In the genomic region with DNA sequence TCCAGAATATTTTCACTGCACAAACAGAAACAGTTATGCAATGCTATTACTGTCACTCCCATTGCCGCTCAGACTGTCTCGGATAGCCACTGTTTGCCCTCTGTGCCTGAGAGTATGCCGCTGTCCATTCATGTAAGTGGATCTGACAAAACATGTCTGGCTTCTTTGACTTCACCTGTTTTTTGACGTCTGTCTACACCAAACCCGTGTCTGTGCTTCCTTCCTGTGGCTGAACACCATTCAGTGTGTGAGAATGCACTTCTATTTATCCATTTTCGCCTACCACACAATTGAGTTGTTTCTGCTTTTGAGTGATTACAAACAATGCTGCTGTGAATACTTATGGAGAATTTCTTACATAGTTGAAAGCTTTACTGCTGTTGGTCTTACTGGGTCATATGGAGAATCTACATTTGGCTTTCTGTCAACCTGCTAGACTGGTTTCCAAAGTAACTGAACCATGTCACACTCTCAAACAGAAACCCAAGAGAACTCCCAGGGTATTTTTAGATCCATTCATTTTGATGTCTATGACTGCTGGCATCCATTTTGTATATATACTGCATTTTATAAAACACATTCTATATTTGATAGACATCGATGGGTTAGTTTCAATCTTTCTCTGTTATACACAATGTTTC, we compare ENCODE assay signal across 27 mouse cellular contexts. TPM values are rescaled to one million over a fixed set of nuclear protein-coding genes. Genes with fewer than 3 reads are reported as not detected.
DNase-seq lines count a peak whose midpoint lies in the region; ATAC-seq and TF ChIP-seq lines count a peak whose summit lies in the region.
"Had no signal": no experiment of that assay in that cellular context is flagged by ENCODE, and none has a peak within 500 bp of the region (broad histone marks: within the 10 kb centered on the region; RNA-seq: fewer than 3 reads in every experiment).

No protein-coding gene starts in this region.

- ATAC-seq in liver, postnatal 0 days: 0 out of 2 replicates have a peak, but pooled peaks have one; percentile 38
- ATAC-seq in liver, embryonic 11.5 days (replicated peaks; ENCODE audit: low FRiP score): no peak
- ATAC-seq: hindbrain, postnatal 0 days had no signal

- H3K4me1 ChIP-seq in heart, embryonic 10.5 days: no peaks in the 10 kb centered on the region
- no peaks in the 10 kb centered on the region for H3K4me1 ChIP-seq in liver, postnatal 0 days (ENCODE audit: insufficient read depth)
- no peaks in the 10 kb centered on the region for H3K4me1 ChIP-seq in liver, embryonic 11.5 days (replicated peaks; ENCODE audit: control insufficient read depth, insufficient read depth, low read length)
- H3K4me1 ChIP-seq in CH12.LX (ENCODE audit: control insufficient read depth in 1 of 2, insufficient read depth in 2 of 2): peaks cover 3 to 8% of the 10 kb centered on the region in 2 experiments
- H3K4me1 ChIP-seq: embryonic facial prominence, embryonic 12.5 days; liver, embryonic 13.5 days; neural tube, embryonic 15.5 days had no signal

- H3K4me2 ChIP-seq in liver, postnatal 0 days (ENCODE audit: low read depth, low read length): no peak overlapping the region
- H3K4me2 ChIP-seq in liver, embryonic 11.5 days: no peak overlapping the region
- no peak overlapping the region for H3K4me2 ChIP-seq in CH12.LX (ENCODE audit: insufficient read depth, low read depth, poor library complexity, severe bottlenecking)
- H3K4me2 ChIP-seq: embryonic facial prominence, embryonic 12.5 days; forebrain, embryonic 12.5 days; heart, embryonic 11.5 days; liver, embryonic 13.5 days; midbrain, embryonic 12.5 days; neural tube, embryonic 15.5 days had no signal

- no peak for TF ChIP-seq EP300 in liver, postnatal 0 days (IDR thresholded peaks at IDR 0.05; ENCODE audit: low read depth)
- no peak for TF ChIP-seq EP300 in CH12.LX (IDR thresholded peaks at IDR 0.05; ENCODE audit: low read length)

- no peak for TF ChIP-seq RAD21 in CH12.LX (IDR thresholded peaks at IDR 0.05; ENCODE audit: low read depth, low read length)

- H3K27ac ChIP-seq in heart, embryonic 10.5 days: no peak overlapping the region
- no peak overlapping the region for H3K27ac ChIP-seq in liver, postnatal 0 days (ENCODE audit: low read depth)
- H3K27ac ChIP-seq in liver, embryonic 11.5 days (ENCODE audit: low read depth, low read length): no peak overlapping the region
- no peak overlapping the region for H3K27ac ChIP-seq in CH12.LX (ENCODE audit: insufficient read depth, low read depth)
- H3K27ac ChIP-seq: embryonic facial prominence, embryonic 12.5 days; forebrain, embryonic 12.5 days; hindbrain, postnatal 0 days; liver, embryonic 13.5 days; neural tube, embryonic 15.5 days had no signal

- no peak overlapping the region for H3K9ac ChIP-seq in liver, postnatal 0 days (replicated peaks)
- no peak overlapping the region for H3K9ac ChIP-seq in liver, embryonic 11.5 days (ENCODE audit: low read depth, low read length)
- H3K9ac ChIP-seq in CH12.LX (ENCODE audit: insufficient read depth, low read depth): no peak overlapping the region
- H3K9ac ChIP-seq: embryonic facial prominence, embryonic 12.5 days; forebrain, embryonic 12.5 days; liver, embryonic 13.5 days; midbrain, embryonic 12.5 days; neural tube, embryonic 15.5 days had no signal

- no peak for TF ChIP-seq POLR2A in CH12.LX (IDR thresholded peaks at IDR 0.05; ENCODE audit: low read depth, low read length)

- no peaks in the 10 kb centered on the region for H3K9me3 ChIP-seq in heart, embryonic 10.5 days
- no peaks in the 10 kb centered on the region for H3K9me3 ChIP-seq in liver, postnatal 0 days (ENCODE audit: low read length)
- no peaks in the 10 kb centered on the region for H3K9me3 ChIP-seq in liver, embryonic 11.5 days (ENCODE audit: control insufficient read depth, low read length)
- no peaks in the 10 kb centered on the region for H3K9me3 ChIP-seq in CH12.LX (replicated peaks; ENCODE audit: low read length)
- H3K9me3 ChIP-seq: embryonic facial prominence, embryonic 12.5 days; forebrain, embryonic 12.5 days; G1E; liver, embryonic 13.5 days; midbrain, embryonic 12.5 days; neural tube, embryonic 15.5 days had no signal

- no peak overlapping the region for H3K4me3 ChIP-seq in heart, embryonic 10.5 days
- H3K4me3 ChIP-seq in liver, postnatal 0 days (ENCODE audit: low read depth, low read length): no peak overlapping the region
- no peak overlapping the region for H3K4me3 ChIP-seq in liver, embryonic 11.5 days (ENCODE audit: low read depth, low read length)
- no peak overlapping the region for H3K4me3 ChIP-seq in CH12.LX (replicated peaks in 1 of 3; ENCODE audit: low read depth in 2 of 3, low read length in 2 of 3, poor library complexity in 1 of 3)
- H3K4me3 ChIP-seq: embryonic facial prominence, embryonic 12.5 days; erythroblast, embryonic 14.5 days; forebrain, embryonic 12.5 days; liver, embryonic 13.5 days; midbrain, embryonic 12.5 days; neural tube, embryonic 15.5 days had no signal

- peak; percentile 55 for DNase-seq in heart, embryonic 10.5 days (ENCODE audit: low spot score)
- DNase-seq in heart, adult 9 months (ENCODE audit: low spot score in 2 of 2): no peak
- no peak for DNase-seq in liver, postnatal 0 days
- no peak for DNase-seq in liver, embryonic 11.5 days (ENCODE audit: low spot score)
- peak; percentile 31 for DNase-seq in CH12.LX (ENCODE audit: extremely low read depth)
- DNase-seq in lung, postnatal 36 days: peak; percentile 29
- DNase-seq in urinary bladder, postnatal 14 days (ENCODE audit: low spot score): no peak
- DNase-seq in cerebellum, postnatal 25 days: no peak
- DNase-seq: adrenal gland, adult 8-10 months; cerebellum, adult 11-12 months; kidney, postnatal 25 days; layer of hippocampus, postnatal 36 days; liver, embryonic 13.5 days; thymus, postnatal 25 days had no signal

- H3K27me3 ChIP-seq in heart, embryonic 10.5 days (ENCODE audit: insufficient read depth, poor library complexity, severe bottlenecking): no peaks in the 10 kb centered on the region; the same call in 1 of the 2 replicates
- no peaks in the 10 kb centered on the region for H3K27me3 ChIP-seq in liver, postnatal 0 days (ENCODE audit: insufficient read depth, low read length)
- H3K27me3 ChIP-seq in liver, embryonic 11.5 days (replicated peaks; ENCODE audit: control insufficient read depth, insufficient read depth, low read length): no peaks in the 10 kb centered on the region
- H3K27me3 ChIP-seq in CH12.LX (replicated peaks): no peaks in the 10 kb centered on the region
- H3K27me3 ChIP-seq: embryonic facial prominence, embryonic 12.5 days; forebrain, embryonic 12.5 days; liver, embryonic 13.5 days; midbrain, embryonic 12.5 days; neural tube, embryonic 15.5 days had no signal

- no peaks in the 10 kb centered on the region for H3K36me3 ChIP-seq in heart, embryonic 10.5 days
- no peaks in the 10 kb centered on the region for H3K36me3 ChIP-seq in liver, postnatal 0 days (replicated peaks; ENCODE audit: insufficient read depth, low read length)
- H3K36me3 ChIP-seq in liver, embryonic 11.5 days (ENCODE audit: control insufficient read depth, insufficient read depth, low read length): no peaks in the 10 kb centered on the region
- H3K36me3 ChIP-seq in CH12.LX (replicated peaks in 1 of 2; ENCODE audit: control insufficient read depth in 1 of 2, insufficient read depth in 1 of 2, low read length in 1 of 2): no peaks in the 10 kb centered on the region
- H3K36me3 ChIP-seq: embryonic facial prominence, embryonic 12.5 days; forebrain, embryonic 12.5 days; G1E; liver, embryonic 13.5 days; midbrain, embryonic 12.5 days; neural tube, embryonic 15.5 days had no signal

- no peak for TF ChIP-seq CTCF in liver, postnatal 0 days (IDR thresholded peaks at IDR 0.05; ENCODE audit: low read depth)
- no peak for TF ChIP-seq CTCF in CH12.LX (conservative IDR thresholded peaks at IDR 0.05 in 1 of 2, IDR thresholded peaks at IDR 0.05 in 1 of 2; ENCODE audit: low read depth in 2 of 2, low read length in 2 of 2)

- in situ Hi-C loops in CH12.LX (cut with MboI; ENCODE audit: low pct_ligation_motif_present, low pct_unique_long_range_greater_than_20kb, low sequenced_read_pairs): no loop called here

- dilution Hi-C loops in CH12.LX (cut with MboI; ENCODE audit: extremely low pct_ligation_motif_present, extremely low pct_unique_long_range_greater_than_20kb, low sequenced_read_pairs): no loop called here

- no peaks in the 10 kb centered on the region for H3K79me2 ChIP-seq in CH12.LX (replicated peaks; ENCODE audit: control insufficient read depth, extremely low read depth, insufficient read depth, poor library complexity, severe bottlenecking)

- WGBS in heart, embryonic 10.5 days: 66% methylated on average over 7 of the region's 7 CpGs
- WGBS in liver, postnatal 0 days (ENCODE audit: insufficient replicate concordance): 58% methylated on average over 7 of the region's 7 CpGs
- 71% methylated on average over 7 of the region's 7 CpGs for WGBS in liver, embryonic 11.5 days

RNA-seq across cellular contexts. Expression of a gene that starts 24.9 kb away (rescaled TPM):
- 0.18 TPM in 1 of 2 replicates, not detected in the other for polyA plus RNA-seq in heart, embryonic 10.5 days (2016; fragmentation: Nextera tagmentation; extraction: Ambion mirVana)
- not detected in 2 replicates for polyA plus RNA-seq in liver, postnatal 0 days (2015; fragmentation: Nextera tagmentation; extraction: Ambion mirVana)
- polyA plus RNA-seq in liver, embryonic 11.5 days (2014; fragmentation: Nextera tagmentation; extraction: Ambion mirVana): not detected in 2 replicates
- total RNA-seq in CH12.LX (2012; rRNA removed): 0.08 and 0.17 TPM in 2 replicates
- not detected in 2 replicates for total RNA-seq in CH12.LX (2014; rRNA removed)
- polyA plus RNA-seq in CH12.LX (2012; ENCODE audit: insufficient read length, low read depth): 0.74 and 1.7 TPM in 2 replicates
- total RNA-seq: G1E; gastrocnemius, adult 8-10 months; hematopoietic stem cell, adult 5-6 weeks; hindbrain, postnatal 0 days; layer of hippocampus, adult 8-10 months; layer of hippocampus, postnatal 36 days; left cerebral cortex, postnatal 10 days had no signal
- polyA plus RNA-seq: embryonic facial prominence, embryonic 12.5 days; erythroblast, embryonic 14.5 days; forebrain, embryonic 12.5 days; G1E; hindbrain, postnatal 0 days; limb, embryonic 11.5 days; liver, embryonic 13.5 days; midbrain, embryonic 12.5 days; neural tube, embryonic 15.5 days had no signal

RNA-seq across cellular contexts. Expression of a gene that starts 44.0 kb away (rescaled TPM):
- polyA plus RNA-seq in heart, embryonic 10.5 days (2016; fragmentation: Nextera tagmentation; extraction: Ambion mirVana): 0.67 and 1.1 TPM in 2 replicates
- 1.1 and 1.4 TPM in 2 replicates for polyA plus RNA-seq in liver, postnatal 0 days (2015; fragmentation: Nextera tagmentation; extraction: Ambion mirVana)
- 7.1 and 7.9 TPM in 2 replicates for polyA plus RNA-seq in liver, embryonic 11.5 days (2014; fragmentation: Nextera tagmentation; extraction: Ambion mirVana)
- total RNA-seq in CH12.LX (2012; rRNA removed): 0.08 and 0.25 TPM in 2 replicates
- 0.28 and 0.34 TPM in 2 replicates for total RNA-seq in CH12.LX (2014; rRNA removed)
- polyA plus RNA-seq in CH12.LX (2012; ENCODE audit: insufficient read length, low read depth): 0.34 and 0.61 TPM in 2 replicates

RNA-seq across cellular contexts. Expression of a gene that starts 46.8 kb away (rescaled TPM):
- 5.0 and 7.4 TPM in 2 replicates for polyA plus RNA-seq in heart, embryonic 10.5 days (2016; fragmentation: Nextera tagmentation; extraction: Ambion mirVana)
- polyA plus RNA-seq in liver, postnatal 0 days (2015; fragmentation: Nextera tagmentation; extraction: Ambion mirVana): 2.0 and 2.6 TPM in 2 replicates
- polyA plus RNA-seq in liver, embryonic 11.5 days (2014; fragmentation: Nextera tagmentation; extraction: Ambion mirVana): 4.9 and 6.1 TPM in 2 replicates
- total RNA-seq in CH12.LX (2012; rRNA removed) (4.3 and 4.4 TPM in 2 replicates), CH12.LX (2014; rRNA removed) (3.3 and 3.7 TPM in 2 replicates)
- polyA plus RNA-seq in CH12.LX (2012; ENCODE audit: insufficient read length, low read depth): 6.9 and 7.1 TPM in 2 replicates

RNA-seq across cellular contexts. Expression of a gene that starts 50.7 kb away (rescaled TPM):
- not detected in 2 replicates for polyA plus RNA-seq in heart, embryonic 10.5 days (2016; fragmentation: Nextera tagmentation; extraction: Ambion mirVana)
- 1.2 TPM in 2 replicates for polyA plus RNA-seq in liver, postnatal 0 days (2015; fragmentation: Nextera tagmentation; extraction: Ambion mirVana)
- polyA plus RNA-seq in liver, embryonic 11.5 days (2014; fragmentation: Nextera tagmentation; extraction: Ambion mirVana): 0.12 and 0.25 TPM in 2 replicates
- 0.04 TPM in 1 of 2 replicates, not detected in the other for total RNA-seq in CH12.LX (2012; rRNA removed)
- not detected in 2 replicates for total RNA-seq in CH12.LX (2014; rRNA removed)
- 0.19 and 0.21 TPM in 2 replicates for polyA plus RNA-seq in CH12.LX (2012; ENCODE audit: insufficient read length, low read depth)
- total RNA-seq: hematopoietic stem cell, adult 5-6 weeks; hindbrain, postnatal 0 days; layer of hippocampus, adult 8-10 months; layer of hippocampus, postnatal 36 days had no signal
- polyA plus RNA-seq: embryonic facial prominence, embryonic 12.5 days; forebrain, embryonic 12.5 days; G1E; heart, embryonic 11.5 days; hindbrain, postnatal 0 days; limb, embryonic 11.5 days; midbrain, embryonic 12.5 days; neural tube, embryonic 15.5 days had no signal

RNA-seq across cellular contexts. Expression of a gene that starts 58.7 kb away (rescaled TPM):
- polyA plus RNA-seq in heart, embryonic 10.5 days (2016; fragmentation: Nextera tagmentation; extraction: Ambion mirVana): 8.6 and 10.1 TPM in 2 replicates
- polyA plus RNA-seq in liver, postnatal 0 days (2015; fragmentation: Nextera tagmentation; extraction: Ambion mirVana): 17.3 and 20.3 TPM in 2 replicates
- 26.5 and 26.6 TPM in 2 replicates for polyA plus RNA-seq in liver, embryonic 11.5 days (2014; fragmentation: Nextera tagmentation; extraction: Ambion mirVana)
- 3.6 and 4.7 TPM in 2 replicates for total RNA-seq in CH12.LX (2012; rRNA removed)
- 5.4 and 6.5 TPM in 2 replicates for total RNA-seq in CH12.LX (2014; rRNA removed)
- 4.5 and 5.2 TPM in 2 replicates for polyA plus RNA-seq in CH12.LX (2012; ENCODE audit: insufficient read length, low read depth)

Comparison
In these comparisons a context has a peak if more than half of its experiments do, and no peak if none do; other contexts are left out.
1. DNase-seq: peak in heart, embryonic 10.5 days (single experiment), CH12.LX (single experiment) and lung, postnatal 36 days (single experiment); none in heart, adult 9 months (0 of 2), liver, postnatal 0 days (single experiment), liver, embryonic 11.5 days (single experiment), urinary bladder, postnatal 14 days (single experiment) and cerebellum, postnatal 25 days (0 of 2).